Mouse (Mus musculus) midbrain, embryonic 11.5 days (tissue): ENCODE measurements around the gene Mpp6. TPM values are rescaled to one million over a fixed set of nuclear protein-coding genes. Genes with fewer than 3 reads are reported as not detected.

Source experiments
- ATAC-seq: fragments of 200-750 bp; cut with Nextera tagmentation; 2 replicates; pipeline ENCODE4 v1.8.0; 2017; ENCODE audit warnings: moderate TSS enrichment, moderate library complexity; ENCODE audit not compliant: low FRiP score
- DNase-seq: peaks from one replicate; pipeline ENCODE4 v3.0.0; 2015; ENCODE audit warnings: low spot score; ENCODE audit errors: missing footprints
- H3K27ac ChIP-seq: fragments of 300-500 bp; sonication (generic); 2 replicates; pipeline ENCODE4 v1.5.1; 2014; ENCODE audit warnings: low read depth, low read length
- H3K27me3 ChIP-seq: fragments of 300-500 bp; sonication (generic); 2 replicates; pipeline ENCODE4 v1.6.1; 2014; ENCODE audit warnings: mild to moderate bottlenecking, low read length, moderate library complexity, mixed read lengths; ENCODE audit not compliant: control insufficient read depth, insufficient read depth
- H3K36me3 ChIP-seq: fragments of 300-500 bp; sonication (generic); 2 replicates; pipeline ENCODE4 v1.6.1; 2014; ENCODE audit warnings: mild to moderate bottlenecking, low read length, moderate library complexity, mixed read lengths; ENCODE audit not compliant: control insufficient read depth, insufficient read depth
- H3K4me1 ChIP-seq: fragments of 300-500 bp; sonication (generic); 2 replicates; pipeline ENCODE4 v1.6.1; 2014; ENCODE audit warnings: low read length; ENCODE audit not compliant: control insufficient read depth, insufficient read depth
- H3K4me2 ChIP-seq: fragments of 300-500 bp; sonication (generic); 2 replicates; pipeline ENCODE4 v1.6.1; 2014; ENCODE audit warnings: mild to moderate bottlenecking, moderate library complexity
- H3K4me3 ChIP-seq: fragments of 300-500 bp; sonication (generic); 2 replicates; pipeline ENCODE4 v1.5.1; 2014; ENCODE audit warnings: low read depth, low read length
- H3K9ac ChIP-seq: fragments of 300-500 bp; sonication (generic); 2 replicates; pipeline ENCODE4 v1.6.1; 2014; ENCODE audit warnings: low read length
- H3K9me3 ChIP-seq: fragments of 300-500 bp; sonication (generic); 2 replicates; pipeline ENCODE4 v1.6.1; 2016; ENCODE audit warnings: low read length; ENCODE audit not compliant: control insufficient read depth
- WGBS: fragments of 180-500 bp; shearing (Covaris S2); extraction: QIAGEN DNeasy Blood & Tissue Kit; methylation state at CpG from one replicate; pipeline ENCODE4 v1.1.7; 2014; 5-methylcytosine and 5-hydroxymethylcytosine counted together
- polyA plus RNA-seq: library from polyadenylated mRNA; unstranded; fragments of >200 nt; fragmentation: Nextera tagmentation; extraction: Ambion mirVana; gene quantifications from 2 replicates; pipeline ENCODE4 v1.2.1, GENCODE M21; 2014

Gene Mpp6
- polyA plus RNA-seq, 1 experiment from 2014 or later, result 71.7 TPM

DNA sequence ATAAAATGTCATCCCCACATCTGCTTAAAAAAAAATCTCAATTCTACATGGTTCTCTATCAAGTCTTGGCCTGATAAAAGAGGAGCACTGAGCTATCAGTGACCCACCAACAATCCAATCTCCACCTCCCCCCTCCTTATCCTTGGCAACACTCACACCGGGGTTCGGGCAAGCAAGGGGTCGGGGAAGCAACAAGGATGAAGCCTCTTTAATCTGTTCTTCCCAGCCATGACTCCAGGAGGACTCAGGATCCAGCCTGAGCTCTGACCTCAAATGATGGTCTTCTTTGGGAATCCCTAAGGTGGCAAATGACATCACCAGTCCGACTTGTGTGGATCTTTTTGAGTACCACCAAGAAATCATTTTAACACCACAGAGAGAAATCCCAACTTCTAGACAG is 137.8 kb downstream of the Mpp6 start:
- Histone ChIP-seq H3K4me2 (no peak overlapping the region), H3K27me3 (no peaks in the 10 kb centered on the region), H3K27ac (no peak overlapping the region), H3K36me3 (no peaks in the 10 kb centered on the region), H3K4me3 (no peak overlapping the region), H3K9me3 (no peaks in the 10 kb centered on the region), H3K9ac (no peak overlapping the region), H3K4me1 (no peaks in the 10 kb centered on the region)
- ATAC-seq (no peak), DNase-seq (no peak)
- 89% methylated on average over 4 of the region's 4 CpGs for WGBS

Other genes with a start within 250 kb of the Mpp6 start
- 52.9 and 55.2 TPM in 2 replicates for gene Gsdme, start 153.6 kb downstream of the Mpp6 start, polyA plus RNA-seq